ENCODE assay signal across 12 mouse cellular contexts in the genomic region with DNA sequence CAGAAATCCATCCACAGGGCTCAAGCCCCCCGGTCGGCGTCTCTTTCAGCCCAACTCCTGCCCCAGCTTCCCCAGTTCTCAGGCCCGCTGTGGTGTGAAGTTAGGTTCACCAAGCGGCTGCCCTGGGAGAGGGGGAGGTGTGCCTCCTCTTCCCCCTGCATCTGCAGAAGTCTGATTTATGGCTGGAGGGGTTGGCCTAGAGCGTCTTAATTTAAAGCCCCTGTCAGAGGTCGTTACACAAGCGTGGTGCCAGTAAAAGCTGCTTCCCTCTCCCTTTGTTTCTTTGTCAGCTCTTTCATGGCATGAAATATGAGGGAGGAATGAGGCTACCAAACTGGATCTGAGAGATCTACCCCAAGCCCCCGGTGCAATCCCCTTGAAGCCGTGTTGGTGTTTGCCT.
DNase-seq lines count a peak whose midpoint lies in the region; ATAC-seq and TF ChIP-seq lines count a peak whose summit lies in the region.
"Had no signal": no experiment of that assay in that cellular context is flagged by ENCODE, and none has a peak within 500 bp of the region (broad histone marks: within the 10 kb centered on the region; RNA-seq: fewer than 3 reads in every experiment).

No protein-coding gene starts in this region.

- H3K27me3 ChIP-seq in forebrain, embryonic 13.5 days = no peaks in the 10 kb centered on the region
- no peaks in the 10 kb centered on the region for H3K27me3 ChIP-seq in forebrain, embryonic 11.5 days (ENCODE audit: control insufficient read depth, insufficient read depth, low read length)
- H3K27me3 ChIP-seq in hindbrain, embryonic 13.5 days = peaks cover 11% of the 10 kb centered on the region; the same call in 1 of the 2 replicates
- H3K27me3 ChIP-seq in midbrain, embryonic 16.5 days (ENCODE audit: control insufficient read depth, insufficient read depth, low read depth, low read length) = no peaks in the 10 kb centered on the region
- no peaks in the 10 kb centered on the region for H3K27me3 ChIP-seq in cerebellum, adult 2 months (ENCODE audit: control insufficient read depth, insufficient read depth, low read length)

- peaks cover 7% of the 10 kb centered on the region for H3K4me1 ChIP-seq in forebrain, embryonic 13.5 days
- H3K4me1 ChIP-seq in forebrain, embryonic 11.5 days (replicated peaks; ENCODE audit: control insufficient read depth, insufficient read depth, low read length) = no peaks in the 10 kb centered on the region
- H3K4me1 ChIP-seq in hindbrain, embryonic 13.5 days (replicated peaks) = peaks cover 18% of the 10 kb centered on the region
- H3K4me1 ChIP-seq in midbrain, embryonic 16.5 days (ENCODE audit: control insufficient read depth, insufficient read depth, low read length) = peaks cover 5% of the 10 kb centered on the region
- H3K4me1 ChIP-seq in cerebellum, adult 2 months (ENCODE audit: control insufficient read depth, insufficient read depth, low read length) = no peaks in the 10 kb centered on the region

- H3K27ac ChIP-seq in forebrain, embryonic 13.5 days = no peak overlapping the region
- H3K27ac ChIP-seq in forebrain, embryonic 11.5 days (ENCODE audit: low read depth, low read length) = no peak overlapping the region
- no peak overlapping the region for H3K27ac ChIP-seq in hindbrain, embryonic 13.5 days
- no peak overlapping the region for H3K27ac ChIP-seq in midbrain, embryonic 16.5 days (ENCODE audit: low read length)
- H3K27ac ChIP-seq in cerebellum, adult 2 months (ENCODE audit: insufficient read depth, low read length) = no peak overlapping the region

- 21% methylated on average over 10 of the region's 10 CpGs for WGBS in forebrain, embryonic 13.5 days
- WGBS in forebrain, embryonic 11.5 days = 19% methylated on average over 10 of the region's 10 CpGs
- 18% methylated on average over 10 of the region's 10 CpGs for WGBS in hindbrain, embryonic 13.5 days
- 17% methylated on average over 10 of the region's 10 CpGs for WGBS in midbrain, embryonic 16.5 days
- 61% methylated on average over 10 of the region's 10 CpGs for WGBS in cerebellum, adult 2 months

- no peaks in the 10 kb centered on the region for H3K9me3 ChIP-seq in forebrain, embryonic 13.5 days (replicated peaks)
- no peaks in the 10 kb centered on the region for H3K9me3 ChIP-seq in forebrain, embryonic 11.5 days (ENCODE audit: control insufficient read depth, low read length)
- H3K9me3 ChIP-seq in hindbrain, embryonic 13.5 days = no peaks in the 10 kb centered on the region
- no peaks in the 10 kb centered on the region for H3K9me3 ChIP-seq in midbrain, embryonic 16.5 days (replicated peaks; ENCODE audit: control insufficient read depth, low read length, poor library complexity, severe bottlenecking)

- DNase-seq in forebrain, embryonic 11.5 days (ENCODE audit: low spot score) = no peak
- peak; percentile 80 for DNase-seq in embryo, embryonic 10 days (ENCODE audit: low spot score)
- no peak for DNase-seq in cerebellum, adult 2 months
- no peak for DNase-seq in left cerebral cortex, adult 9 months (ENCODE audit: low spot score in 2 of 2)
- no peak for DNase-seq in urinary bladder, postnatal 36 days (ENCODE audit: low spot score in 2 of 2)
- DNase-seq: cerebellum, adult 9-11 months; gastrocnemius, postnatal 10 days had no signal

- H3K4me2 ChIP-seq in forebrain, embryonic 13.5 days = no peak overlapping the region
- no peak overlapping the region for H3K4me2 ChIP-seq in forebrain, embryonic 11.5 days (ENCODE audit: low read depth, low read length, severe bottlenecking)
- H3K4me2 ChIP-seq in hindbrain, embryonic 13.5 days = 0 out of 2 replicates have a peak overlapping the region, but pooled peaks have one; percentile 1
- no peak overlapping the region for H3K4me2 ChIP-seq in midbrain, embryonic 16.5 days (ENCODE audit: low read length)
- H3K4me2 ChIP-seq: heart, embryonic 11.5 days had no signal

- H3K4me3 ChIP-seq in forebrain, embryonic 13.5 days = no peak overlapping the region
- H3K4me3 ChIP-seq in forebrain, embryonic 11.5 days (ENCODE audit: low read depth, low read length) = no peak overlapping the region
- no peak overlapping the region for H3K4me3 ChIP-seq in hindbrain, embryonic 13.5 days
- no peak overlapping the region for H3K4me3 ChIP-seq in midbrain, embryonic 16.5 days (ENCODE audit: low read depth, low read length)
- no peak overlapping the region for H3K4me3 ChIP-seq in cerebellum, adult 2 months (replicated peaks; ENCODE audit: insufficient read depth, low read depth, low read length)
- H3K4me3 ChIP-seq: erythroblast, embryonic 14.5 days had no signal

- TF ChIP-seq CTCF in cerebellum, adult 2 months (IDR thresholded peaks at IDR 0.05; ENCODE audit: borderline replicate concordance, insufficient read depth, low read depth, low read length) = no peak

- no peak for ATAC-seq in forebrain, embryonic 13.5 days
- no peak for ATAC-seq in forebrain, embryonic 11.5 days (replicated peaks; ENCODE audit: low FRiP score)
- 0 out of 2 replicates have a peak, but pooled peaks have one; percentile 36 for ATAC-seq in hindbrain, embryonic 13.5 days (ENCODE audit: low FRiP score)
- ATAC-seq in midbrain, embryonic 16.5 days = no peak

- TF ChIP-seq POLR2A in cerebellum, adult 2 months (IDR thresholded peaks at IDR 0.05; ENCODE audit: borderline replicate concordance, insufficient read depth, low read length) = no peak

- 0 out of 2 replicates have a peak overlapping the region, but pooled peaks have one; percentile 27 for H3K9ac ChIP-seq in forebrain, embryonic 13.5 days
- no peak overlapping the region for H3K9ac ChIP-seq in forebrain, embryonic 11.5 days (ENCODE audit: low read length)
- H3K9ac ChIP-seq in hindbrain, embryonic 13.5 days = peak overlapping the region; percentile 46
- H3K9ac ChIP-seq in midbrain, embryonic 16.5 days (ENCODE audit: low read depth, low read length) = 0 out of 2 replicates have a peak overlapping the region, but pooled peaks have one; percentile 10

- no peaks in the 10 kb centered on the region for H3K36me3 ChIP-seq in forebrain, embryonic 13.5 days (ENCODE audit: poor library complexity, severe bottlenecking)
- no peaks in the 10 kb centered on the region for H3K36me3 ChIP-seq in forebrain, embryonic 11.5 days (ENCODE audit: control insufficient read depth, insufficient read depth, low read length)
- no peaks in the 10 kb centered on the region for H3K36me3 ChIP-seq in hindbrain, embryonic 13.5 days
- no peaks in the 10 kb centered on the region for H3K36me3 ChIP-seq in midbrain, embryonic 16.5 days (ENCODE audit: control insufficient read depth, insufficient read depth, low read length)
